Comparison of ENCODE assay signal across 15 mouse cellular contexts in the genomic region with DNA sequence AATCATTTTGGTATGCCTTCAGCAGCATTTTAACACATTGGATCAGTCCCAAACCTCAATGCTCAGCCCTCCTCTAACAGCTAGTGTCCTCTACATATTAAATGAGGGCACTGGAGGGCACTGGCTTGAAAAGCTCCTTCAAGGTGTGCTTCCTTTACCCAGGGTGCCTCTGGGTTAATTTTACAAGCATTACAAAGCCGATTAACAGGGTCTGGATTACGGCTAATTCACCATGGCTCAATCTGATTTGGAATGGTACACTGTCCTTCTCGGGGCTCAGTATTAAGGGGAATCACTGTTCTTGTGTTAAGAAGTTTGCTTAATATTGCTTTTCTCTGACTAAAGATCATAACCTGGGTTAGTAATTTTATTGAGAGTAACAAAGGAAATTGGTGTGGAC. TPM values are rescaled to one million over a fixed set of nuclear protein-coding genes. Genes with fewer than 3 reads are reported as not detected.
A peak's percentile ranks its signal among the peaks of the same experiment; 100 is the strongest.
DNase-seq lines count a peak whose midpoint lies in the region; ATAC-seq lines count a peak whose summit lies in the region.
"Had no signal": no experiment of that assay in that cellular context is flagged by ENCODE, and none has a peak within 500 bp of the region (broad histone marks: within the 10 kb centered on the region; RNA-seq: fewer than 3 reads in every experiment).

No protein-coding gene starts in this region.

- H3K9me3 ChIP-seq in midbrain, embryonic 12.5 days: no peaks in the 10 kb centered on the region
- H3K9me3 ChIP-seq in midbrain, embryonic 11.5 days (ENCODE audit: control insufficient read depth, low read length): no peaks in the 10 kb centered on the region
- no peaks in the 10 kb centered on the region for H3K9me3 ChIP-seq in neural tube, embryonic 15.5 days (replicated peaks)
- H3K9me3 ChIP-seq: forebrain, embryonic 10.5 days; forebrain, embryonic 13.5 days; hindbrain, embryonic 12.5 days; hindbrain, embryonic 15.5 days had no signal

- no peak overlapping the region for H3K9ac ChIP-seq in midbrain, embryonic 12.5 days (replicated peaks)
- no peak overlapping the region for H3K9ac ChIP-seq in midbrain, embryonic 11.5 days (ENCODE audit: low read length)
- H3K9ac ChIP-seq in neural tube, embryonic 15.5 days (replicated peaks): no peak overlapping the region
- H3K9ac ChIP-seq: forebrain, embryonic 13.5 days; forebrain, postnatal 0 days; hindbrain, embryonic 15.5 days had no signal

- H3K27ac ChIP-seq in midbrain, embryonic 12.5 days (replicated peaks): no peak overlapping the region
- no peak overlapping the region for H3K27ac ChIP-seq in midbrain, embryonic 11.5 days (ENCODE audit: low read depth, low read length)
- H3K27ac ChIP-seq in neural tube, embryonic 15.5 days (replicated peaks): no peak overlapping the region
- H3K27ac ChIP-seq: forebrain, embryonic 10.5 days; gastrocnemius, adult 2 months; hindbrain, embryonic 15.5 days had no signal

- peaks cover 3% of the 10 kb centered on the region; the same call in 1 of the 2 replicates for H3K36me3 ChIP-seq in midbrain, embryonic 12.5 days
- no peaks in the 10 kb centered on the region for H3K36me3 ChIP-seq in midbrain, embryonic 11.5 days (ENCODE audit: control insufficient read depth, insufficient read depth, low read length)
- peaks cover 24% of the 10 kb centered on the region for H3K36me3 ChIP-seq in neural tube, embryonic 15.5 days

- no peak for DNase-seq in midbrain, embryonic 11.5 days (ENCODE audit: low spot score, missing footprints)
- DNase-seq in retina, adult 2 months (ENCODE audit: low read depth, low spot score): peak; percentile 87
- DNase-seq in retina, embryonic 14.5 days (ENCODE audit: low spot score): no peak
- DNase-seq in retina, postnatal 7 days (ENCODE audit: low read depth, low spot score): peak; percentile 67
- DNase-seq: adrenal gland, adult 8-10 months had no signal

- peaks cover 7% of the 10 kb centered on the region; the same call in 1 of the 2 replicates for H3K27me3 ChIP-seq in midbrain, embryonic 12.5 days
- H3K27me3 ChIP-seq in midbrain, embryonic 11.5 days (ENCODE audit: control insufficient read depth, insufficient read depth, low read length): no peaks in the 10 kb centered on the region
- H3K27me3 ChIP-seq in neural tube, embryonic 15.5 days (replicated peaks): no peaks in the 10 kb centered on the region
- H3K27me3 ChIP-seq: hindbrain, embryonic 12.5 days; hindbrain, embryonic 15.5 days had no signal

- no peak overlapping the region for H3K4me2 ChIP-seq in midbrain, embryonic 12.5 days (replicated peaks)
- H3K4me2 ChIP-seq in midbrain, embryonic 11.5 days: no peak overlapping the region
- no peak overlapping the region for H3K4me2 ChIP-seq in neural tube, embryonic 15.5 days
- H3K4me2 ChIP-seq: forebrain, embryonic 13.5 days; heart, embryonic 11.5 days; hindbrain, embryonic 15.5 days had no signal

- WGBS in midbrain, embryonic 12.5 days: 42% methylated on average over 3 of the region's 3 CpGs
- WGBS in midbrain, embryonic 11.5 days: 48% methylated on average over 3 of the region's 3 CpGs
- WGBS in neural tube, embryonic 15.5 days: 53% methylated on average over 3 of the region's 3 CpGs

- no peak overlapping the region for H3K4me3 ChIP-seq in midbrain, embryonic 12.5 days
- no peak overlapping the region for H3K4me3 ChIP-seq in midbrain, embryonic 11.5 days (ENCODE audit: low read depth, low read length)
- no peak overlapping the region for H3K4me3 ChIP-seq in neural tube, embryonic 15.5 days (replicated peaks)
- H3K4me3 ChIP-seq: forebrain, embryonic 10.5 days; forebrain, embryonic 13.5 days; gastrocnemius, adult 2 months; hindbrain, embryonic 12.5 days; hindbrain, embryonic 15.5 days had no signal

- H3K4me1 ChIP-seq in midbrain, embryonic 12.5 days: peaks cover 20% of the 10 kb centered on the region
- peaks cover 16% of the 10 kb centered on the region for H3K4me1 ChIP-seq in midbrain, embryonic 11.5 days (ENCODE audit: control insufficient read depth, insufficient read depth, low read length)
- H3K4me1 ChIP-seq in neural tube, embryonic 15.5 days: peaks cover 7% of the 10 kb centered on the region; the same call in 1 of the 2 replicates

- peak; percentile 60; the same call in 1 of the 2 replicates for ATAC-seq in midbrain, embryonic 12.5 days (ENCODE audit: low FRiP score, low read depth)
- ATAC-seq in midbrain, embryonic 11.5 days (ENCODE audit: low FRiP score): no peak
- ATAC-seq in neural tube, embryonic 15.5 days (ENCODE audit: low FRiP score): no peak
- ATAC-seq: activated CD4-positive, CD25-positive, alpha-beta regulatory T cell, adult 4 months had no signal

RNA-seq across cellular contexts. Expression of gene Tmem201, which starts 15.0 kb away (rescaled TPM):
- 38.2 and 39.3 TPM in 2 replicates for polyA plus RNA-seq in midbrain, embryonic 12.5 days (2016; fragmentation: Nextera tagmentation; extraction: Ambion mirVana)
- 15.8 and 18.4 TPM in 2 replicates for polyA plus RNA-seq in midbrain, embryonic 11.5 days (2014; fragmentation: Nextera tagmentation; extraction: Ambion mirVana)
- polyA plus RNA-seq in neural tube, embryonic 15.5 days (2015; fragmentation: Nextera tagmentation; extraction: Ambion mirVana): 45.2 and 48.5 TPM in 2 replicates

RNA-seq across cellular contexts. Expression of gene Slc25a33, which starts 21.2 kb away (rescaled TPM):
- 17.3 and 17.5 TPM in 2 replicates for polyA plus RNA-seq in midbrain, embryonic 12.5 days (2016; fragmentation: Nextera tagmentation; extraction: Ambion mirVana)
- 18.6 and 21.4 TPM in 2 replicates for polyA plus RNA-seq in midbrain, embryonic 11.5 days (2014; fragmentation: Nextera tagmentation; extraction: Ambion mirVana)
- 35.8 and 46.3 TPM in 2 replicates for polyA plus RNA-seq in neural tube, embryonic 15.5 days (2015; fragmentation: Nextera tagmentation; extraction: Ambion mirVana)

RNA-seq across cellular contexts. Expression of gene Pik3cd, which starts 50.5 kb away (rescaled TPM):
- 13.2 and 14.0 TPM in 2 replicates for polyA plus RNA-seq in midbrain, embryonic 12.5 days (2016; fragmentation: Nextera tagmentation; extraction: Ambion mirVana)
- 7.8 and 8.7 TPM in 2 replicates for polyA plus RNA-seq in midbrain, embryonic 11.5 days (2014; fragmentation: Nextera tagmentation; extraction: Ambion mirVana)
- 16.0 and 18.0 TPM in 2 replicates for polyA plus RNA-seq in neural tube, embryonic 15.5 days (2015; fragmentation: Nextera tagmentation; extraction: Ambion mirVana)

Comparison
In these comparisons a context has a peak if more than half of its experiments do, and no peak if none do; other contexts are left out.
1. DNase-seq: peak in retina, adult 2 months (single experiment) and retina, postnatal 7 days (single experiment); none in midbrain, embryonic 11.5 days (single experiment) and retina, embryonic 14.5 days (single experiment).